Mouse (Mus musculus) adrenal gland, postnatal 25 days (tissue): ENCODE results near the gene Fip1l1. TPM values are rescaled to one million over a fixed set of nuclear protein-coding genes. Genes with fewer than 3 reads are reported as not detected.

Experiments
- DNase-seq: peaks from one replicate; pipeline ENCODE4 v3.0.0; 2021; ENCODE audit warnings: mixed read lengths
- long read RNA-seq: library from polyadenylated mRNA; stranded (forward); transcript quantifications from one replicate; pipeline ENCODE4 v2.0.0, GENCODE M21; 2021
- total RNA-seq: library from RNA; stranded (reverse); gene quantifications from 2 replicates; pipeline ENCODE4 v1.2.3, GENCODE M21; 2021

Fip1l1 gene
- 68.7 and 70.2 TPM in 2 replicates for total RNA-seq
- long read RNA-seq, full-length matches to known transcripts: 39 of 57 reads
- long read RNA-seq, partial matches to known transcripts: 1 of 57 reads
- long read RNA-seq, other reads (novel, unspliced or antisense): 17 of 57 reads

DNA sequence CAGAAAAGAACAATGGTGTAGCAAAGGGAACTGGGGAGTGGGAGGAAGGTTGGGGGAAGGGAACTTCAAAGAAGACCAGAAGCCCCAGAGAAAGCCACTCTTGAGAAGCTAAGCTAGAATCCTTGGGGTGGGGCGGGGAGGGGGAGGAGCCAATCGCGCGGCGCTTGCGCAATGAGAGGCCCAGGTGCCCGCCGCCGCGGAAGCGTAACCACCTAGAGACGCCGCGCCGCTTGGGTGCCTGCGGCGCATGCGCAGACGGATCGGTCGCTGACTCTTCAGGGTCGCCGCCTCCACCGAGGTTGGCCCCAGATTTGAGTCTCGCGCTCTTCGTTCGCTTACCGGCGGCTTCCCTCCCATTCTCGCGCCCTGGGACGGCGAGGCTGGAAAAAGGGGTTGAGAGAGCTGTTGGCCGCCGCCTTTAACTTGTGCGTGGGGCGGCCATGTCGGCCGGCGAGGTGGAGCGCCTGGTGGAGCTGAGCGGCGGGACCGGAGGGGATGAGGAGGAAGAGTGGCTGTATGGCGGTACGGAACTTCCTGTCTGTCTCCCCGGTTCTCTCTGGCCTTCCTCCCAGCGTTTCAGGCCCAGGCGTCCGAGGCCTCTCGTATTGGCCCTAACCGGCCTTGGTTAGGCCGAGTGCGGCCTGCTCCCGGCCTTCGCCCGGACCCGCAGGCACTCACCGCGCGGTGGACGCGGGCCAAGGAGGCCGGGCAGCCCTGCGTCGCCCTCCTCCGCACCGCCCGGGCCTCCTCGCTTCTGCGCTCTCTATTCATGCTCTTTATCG is at the start of gene Fip1l1:
Gene Fip1l1 (plus strand): TSS at position 210 of the 782 bp plus-strand sequence.
- peak; percentile 94 for DNase-seq

DNA sequence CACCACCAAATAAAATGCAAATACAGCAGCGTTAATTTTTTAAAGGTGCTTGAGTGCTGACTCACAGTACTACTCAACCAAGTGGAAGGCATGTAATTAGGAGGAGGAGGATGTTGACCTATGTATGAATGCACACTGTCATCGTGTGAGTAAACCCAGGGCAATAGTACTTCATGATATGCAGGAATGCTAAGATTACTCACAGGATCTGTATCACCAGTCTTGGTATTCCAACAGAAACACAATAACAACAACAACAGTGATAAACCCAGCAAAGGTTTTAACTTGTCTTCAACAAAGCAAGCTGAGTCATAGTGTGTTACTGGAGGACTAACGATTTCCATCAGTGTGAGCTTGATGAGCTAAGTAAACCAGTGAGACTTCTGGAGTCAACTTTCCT is 42.5 kb upstream of the Fip1l1 start:
- DNase-seq: no peak

DNA sequence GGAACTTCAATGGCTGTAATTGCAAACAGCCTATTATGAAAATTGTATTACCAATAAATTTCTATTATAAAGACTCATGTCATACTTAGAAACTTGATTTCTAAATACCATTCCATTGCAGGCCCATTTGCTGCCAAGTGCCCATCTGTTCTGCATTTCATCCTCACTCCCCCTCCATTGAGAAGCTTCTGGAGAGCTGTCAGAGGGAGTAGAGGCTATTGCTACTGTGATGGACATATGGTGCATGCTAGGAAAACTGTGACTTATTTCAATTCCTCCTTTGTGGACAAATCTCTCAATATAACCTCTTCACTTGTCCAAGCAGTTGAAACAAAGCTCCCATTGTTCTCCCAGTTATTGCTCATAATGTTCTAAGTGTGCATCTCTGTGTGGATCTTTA is 23.6 kb upstream of the Fip1l1 start:
- no peak for DNase-seq

DNA sequence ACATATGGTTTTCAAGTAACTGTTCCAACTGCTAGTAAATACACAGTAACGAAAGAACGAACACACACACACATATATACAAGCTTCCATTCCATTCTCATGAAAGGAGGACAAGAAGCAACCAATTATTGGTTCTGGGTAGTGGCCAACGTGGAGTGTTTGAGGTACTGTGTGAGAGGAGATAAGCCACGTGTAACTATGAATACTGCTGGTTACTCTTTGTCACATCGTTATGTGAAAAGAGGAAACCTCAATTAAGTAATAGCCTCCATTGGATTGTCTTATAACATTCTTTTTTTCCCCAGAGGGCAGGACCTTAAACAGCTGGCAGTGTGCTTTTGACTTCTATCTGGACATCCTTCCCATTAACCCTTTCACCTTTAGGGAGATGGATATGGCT is 8.2 kb upstream of the Fip1l1 start:
- DNase-seq: no peak

DNA sequence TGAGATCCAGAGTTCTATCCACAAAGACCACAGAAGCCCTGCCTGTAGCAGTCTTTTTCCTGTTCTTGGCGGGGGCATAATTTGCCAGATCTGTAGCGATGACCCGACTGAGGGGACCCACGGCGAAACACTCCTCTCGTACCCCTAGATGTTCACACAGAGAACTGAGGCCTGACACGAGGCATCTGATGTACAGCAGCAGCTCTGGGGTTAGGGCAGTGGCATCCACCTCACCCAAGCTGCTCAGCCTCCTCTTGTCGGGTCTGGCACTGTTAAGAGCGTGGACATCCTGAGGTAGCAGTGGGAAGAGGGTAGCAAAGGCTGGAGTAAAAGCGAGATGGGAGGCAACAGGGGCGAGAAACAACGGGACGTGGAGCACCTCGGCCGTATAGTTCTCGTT is 4.5 kb upstream of the Fip1l1 start:
- no peak for DNase-seq

DNA sequence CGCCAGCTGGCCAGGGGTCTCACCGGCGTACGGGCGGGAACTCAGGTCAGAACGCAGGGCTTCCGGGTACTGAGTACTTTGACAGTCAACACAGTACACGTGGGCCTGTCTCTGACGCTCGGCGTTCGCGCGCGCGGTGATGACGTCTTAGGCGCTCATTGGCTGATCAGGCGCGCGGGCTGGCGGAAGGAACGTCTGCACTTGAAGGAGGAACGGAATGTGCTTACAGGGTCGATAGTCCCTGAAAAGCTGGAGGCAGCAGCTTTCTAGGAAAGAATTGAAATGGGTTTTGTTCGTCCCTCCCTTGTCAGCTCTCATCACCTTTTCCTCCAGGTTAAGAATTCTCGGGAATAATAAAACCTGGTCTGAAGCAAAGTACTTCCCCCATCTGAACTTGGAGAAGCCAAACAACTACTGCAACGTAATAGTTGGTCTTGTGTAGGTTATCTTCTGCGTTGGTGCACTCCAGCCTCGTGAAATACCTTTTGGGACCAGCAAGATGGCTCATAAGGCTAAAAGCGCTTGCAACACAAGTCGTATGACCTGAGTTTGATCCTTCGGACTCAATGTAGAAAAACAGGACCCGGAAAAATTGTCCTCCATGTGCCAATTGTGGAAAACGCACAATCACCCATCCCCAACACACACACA is 3.5 kb upstream of the Fip1l1 start, which contains the start of gene Scfd2:
Gene Scfd2 (minus strand): TSS at position 130 of the 651 bp plus-strand sequence.
- peak; percentile 96 for DNase-seq

DNA sequence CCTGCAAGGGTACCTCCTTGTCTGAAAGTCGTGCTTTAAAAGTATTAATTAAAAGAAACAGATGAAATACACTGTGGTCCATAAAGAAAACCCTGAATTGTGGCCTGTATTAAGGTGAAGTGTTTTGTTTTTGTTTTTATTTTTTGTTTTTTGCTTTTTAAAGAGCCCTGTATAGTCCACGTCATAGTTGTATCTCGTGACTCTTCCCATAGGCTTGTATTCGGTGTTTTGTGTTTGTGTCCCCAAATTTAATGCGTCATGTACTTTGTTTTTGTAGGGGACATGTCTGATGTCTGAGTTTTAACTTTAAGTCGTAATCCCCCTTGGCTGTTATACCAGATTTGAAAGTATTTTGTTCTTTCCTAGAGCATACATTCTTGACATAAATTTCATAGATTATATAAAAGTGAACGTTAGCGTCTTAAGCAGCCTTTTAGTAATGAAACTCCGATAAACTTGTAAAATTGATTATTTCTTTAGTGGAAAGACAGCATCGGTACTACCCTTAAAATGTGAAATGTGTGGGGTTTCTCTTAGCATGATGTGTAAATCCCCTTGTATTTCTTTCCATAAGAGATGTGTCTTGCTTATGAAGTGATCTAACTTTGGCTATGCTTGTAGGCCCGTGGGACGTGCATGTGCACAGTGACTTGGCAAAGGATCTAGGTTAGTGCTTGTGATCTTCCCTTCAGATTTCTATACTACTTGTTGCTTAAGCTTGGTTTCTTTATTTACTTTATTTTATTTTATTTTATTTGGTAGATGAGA is 1.1 kb downstream of the Fip1l1 start:
- DNase-seq: no peak

DNA sequence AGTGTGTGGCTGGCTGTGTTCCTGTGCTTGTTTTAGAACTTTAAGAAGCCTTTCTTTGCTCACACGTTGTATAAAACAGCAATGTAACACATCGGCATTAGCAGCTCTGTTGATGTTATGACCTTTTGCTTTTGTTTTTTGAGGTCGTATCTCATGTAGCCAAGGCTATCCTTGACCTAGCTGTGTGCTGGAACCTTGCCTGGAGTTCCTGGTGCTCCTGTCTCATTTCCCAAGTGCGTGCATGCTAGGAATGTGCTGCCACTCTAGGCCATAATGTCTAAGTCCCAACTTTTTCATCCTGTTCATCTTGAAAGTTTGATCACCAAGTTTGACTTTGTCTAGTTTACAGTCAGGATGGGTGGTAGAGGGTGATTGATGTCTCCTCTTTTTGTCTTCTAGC is 10.4 kb downstream of the Fip1l1 start:
- no peak for DNase-seq

DNA sequence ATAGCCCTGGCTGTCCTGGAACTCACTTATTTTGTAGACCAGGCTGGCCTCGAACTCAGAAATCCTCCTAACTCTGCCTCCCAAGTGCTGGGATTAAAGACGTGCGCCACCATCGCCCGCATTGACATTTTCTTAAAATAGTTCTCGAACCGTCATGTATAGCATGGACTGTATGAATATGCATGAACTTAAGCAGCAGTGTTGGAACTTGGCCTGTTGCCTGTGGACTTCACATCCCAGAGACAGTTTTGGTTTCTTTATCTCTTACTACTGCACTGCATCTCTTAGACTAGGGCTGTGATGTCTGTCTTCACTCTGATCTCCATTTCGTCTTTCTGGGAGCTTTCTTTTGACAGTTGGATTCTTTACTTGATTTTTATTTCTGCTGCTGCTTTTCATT is 14.3 kb downstream of the Fip1l1 start:
- DNase-seq: no peak

DNA sequence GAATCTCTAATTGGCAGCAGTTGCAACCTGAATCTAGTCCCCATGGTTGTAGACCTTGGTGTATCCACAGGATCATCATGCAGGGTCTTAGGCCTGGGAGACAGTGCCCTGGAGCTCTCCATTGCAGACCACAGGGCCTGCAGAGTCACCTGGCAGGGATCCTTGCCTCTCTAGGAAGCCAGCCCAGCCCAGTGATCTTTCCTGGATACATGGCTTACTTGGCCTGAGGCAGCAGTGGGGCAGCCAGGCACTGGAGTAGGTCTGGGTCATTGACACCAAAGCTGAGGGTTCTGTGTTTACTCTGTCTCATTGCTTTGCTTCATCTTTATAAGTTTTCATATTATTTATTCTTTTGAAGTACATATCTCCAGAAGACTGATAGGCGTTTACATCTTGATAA is 25.9 kb downstream of the Fip1l1 start:
- peak; percentile 11 for DNase-seq

DNA sequence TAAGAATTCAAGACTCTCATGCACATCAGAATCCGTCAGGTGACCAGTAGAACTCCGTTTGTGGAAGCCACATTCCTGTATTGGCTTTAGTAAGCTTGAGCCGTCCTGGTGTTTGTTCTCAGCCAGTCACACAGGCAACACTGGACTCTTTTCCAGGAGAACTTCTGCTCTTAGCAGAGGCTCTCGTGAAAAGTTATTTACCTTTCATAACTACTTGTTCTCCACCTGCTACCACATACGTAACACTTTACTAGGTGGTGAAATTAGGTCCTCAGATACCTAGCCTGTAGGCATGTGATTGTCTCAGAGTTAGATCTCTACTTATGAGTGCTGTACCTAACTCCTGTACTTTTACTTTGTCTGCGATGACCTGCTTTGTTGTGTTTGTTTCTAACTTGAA is 36.5 kb downstream of the Fip1l1 start:
- DNase-seq: no peak

DNA sequence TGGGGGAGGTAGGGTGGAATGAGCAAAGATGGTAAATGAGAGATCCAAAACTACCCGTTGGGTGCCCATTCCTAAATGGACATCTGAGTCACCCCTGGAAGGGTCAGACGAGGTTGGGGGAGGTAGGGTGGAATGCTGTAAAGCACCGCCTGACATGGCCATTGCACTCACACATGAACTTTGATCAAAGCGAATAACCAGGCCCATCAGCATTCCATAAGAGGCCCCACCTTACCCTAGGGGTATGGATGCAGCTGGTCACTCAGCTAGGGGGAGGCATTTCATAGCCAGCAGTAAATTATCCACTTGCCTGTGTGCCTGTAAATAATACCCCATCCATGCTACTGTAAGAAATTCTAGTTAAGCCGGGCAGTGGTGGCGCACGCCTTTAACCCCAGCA is 53.9 kb downstream of the Fip1l1 start:
- DNase-seq: no peak

DNA sequence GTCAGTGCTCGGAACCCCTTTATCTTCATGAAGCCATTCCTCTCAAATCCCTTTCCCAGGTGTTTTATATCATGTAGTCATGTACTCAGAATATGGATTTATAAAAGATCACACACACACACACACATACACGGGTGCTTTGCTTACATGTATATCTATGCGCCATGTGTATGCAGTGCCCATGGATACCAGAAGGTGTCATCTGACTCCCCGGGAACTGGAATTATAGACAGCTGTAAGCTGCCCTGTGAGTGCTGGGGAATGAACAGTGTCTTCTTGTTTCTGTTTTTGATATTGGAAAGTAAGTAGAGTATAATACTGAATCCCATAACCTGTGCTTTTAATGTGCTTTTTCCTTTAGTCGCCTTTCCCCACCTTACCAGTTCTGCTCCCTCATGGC is 56.2 kb downstream of the Fip1l1 start:
- DNase-seq: no peak

DNA sequence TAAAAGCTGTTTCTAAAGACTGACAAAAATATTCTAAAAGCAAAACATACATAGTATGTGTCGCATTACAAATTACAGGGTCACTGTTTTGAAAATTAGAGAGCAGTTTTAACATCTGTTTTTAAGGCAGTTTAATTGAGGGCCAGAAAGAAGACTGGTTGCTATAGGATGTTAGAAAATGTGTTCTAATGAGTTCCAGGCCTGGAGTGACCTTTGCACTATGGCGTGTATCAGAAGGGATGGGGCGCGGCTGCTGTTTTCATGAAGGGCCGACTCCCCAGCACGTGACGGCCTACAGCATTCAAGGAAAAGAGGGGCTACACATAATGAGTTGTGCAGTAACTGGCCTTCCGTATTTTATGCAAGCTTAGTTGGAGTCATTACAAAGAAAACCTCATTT is 57.9 kb downstream of the Fip1l1 start:
- DNase-seq: no peak

DNA sequence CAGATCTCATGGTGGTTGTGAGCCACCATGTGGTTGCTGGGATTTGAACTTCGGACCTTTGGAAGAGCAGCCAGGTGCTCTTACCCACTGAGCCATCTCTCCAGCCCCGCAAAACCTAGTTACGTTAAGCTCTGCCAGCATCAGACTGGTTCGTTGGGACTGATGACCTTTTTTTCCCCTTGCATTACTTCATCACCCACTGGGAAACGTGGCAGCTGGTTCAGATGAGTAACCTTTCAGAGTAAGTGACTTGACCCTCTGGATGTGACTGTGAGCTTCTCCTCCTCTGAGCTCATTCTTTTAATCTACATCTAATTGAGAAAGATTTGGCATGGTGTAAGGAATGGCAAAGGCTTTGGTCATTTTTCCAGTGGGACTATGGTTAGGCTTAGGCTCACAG is 64.8 kb downstream of the Fip1l1 start:
- no peak for DNase-seq

DNA sequence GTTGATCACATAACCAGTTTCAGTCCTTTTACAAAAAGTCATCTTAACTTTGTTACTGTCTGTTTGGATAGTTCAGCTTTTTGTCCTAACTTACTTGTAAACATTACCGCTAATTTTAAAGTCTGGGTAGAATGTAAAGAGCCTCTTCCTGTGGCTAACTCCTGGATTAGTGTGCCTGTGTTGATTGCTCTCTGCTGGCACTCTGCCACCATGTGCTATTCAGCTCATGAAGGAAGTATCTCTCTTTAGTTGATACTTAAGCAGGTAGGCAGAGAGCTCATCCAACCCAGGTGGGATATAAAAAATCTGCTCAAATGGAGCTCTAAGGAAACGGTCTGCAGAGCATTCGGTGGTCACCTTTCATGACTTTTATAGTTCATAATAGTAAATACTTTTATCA is 65.9 kb downstream of the Fip1l1 start:
- DNase-seq: no peak

DNA sequence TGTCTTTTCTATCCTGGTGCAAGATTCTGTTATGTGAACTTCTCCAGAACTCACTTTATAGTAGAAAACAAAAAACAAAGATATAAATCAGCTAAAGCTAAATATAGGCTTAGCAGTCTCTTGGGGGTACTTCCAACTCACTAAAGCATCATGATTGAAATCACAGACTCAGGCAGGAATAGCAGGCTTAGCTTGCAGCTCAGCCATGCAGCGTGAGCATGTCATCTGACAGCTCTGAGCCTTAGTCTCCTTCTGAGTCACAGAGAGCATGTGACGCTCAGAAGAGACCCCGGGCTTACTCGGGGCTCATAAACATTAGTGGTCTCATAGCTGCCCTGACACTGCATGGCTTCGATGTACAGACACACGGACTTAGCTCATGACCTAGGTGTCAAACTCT is 66.7 kb downstream of the Fip1l1 start:
- no peak for DNase-seq

DNA sequence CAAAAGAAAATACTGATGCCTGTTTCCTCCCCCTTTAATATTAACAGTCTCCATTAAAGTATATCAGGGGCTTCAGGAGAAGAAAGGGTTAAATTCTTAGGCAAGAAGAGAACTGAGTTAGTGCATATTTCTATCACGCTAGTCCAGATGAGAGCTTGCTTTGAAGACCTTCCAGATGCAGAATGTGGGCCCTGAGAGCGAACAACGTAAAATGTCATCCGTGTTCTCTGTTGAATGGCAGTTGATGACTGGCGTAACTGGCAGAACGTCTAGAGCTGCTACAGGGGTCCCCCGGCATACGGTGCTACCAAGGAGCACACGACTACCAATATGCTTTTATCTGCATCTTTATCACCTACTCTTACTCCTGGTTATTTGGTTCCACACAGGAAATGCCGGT is 67.1 kb downstream of the Fip1l1 start:
- no peak for DNase-seq

DNA sequence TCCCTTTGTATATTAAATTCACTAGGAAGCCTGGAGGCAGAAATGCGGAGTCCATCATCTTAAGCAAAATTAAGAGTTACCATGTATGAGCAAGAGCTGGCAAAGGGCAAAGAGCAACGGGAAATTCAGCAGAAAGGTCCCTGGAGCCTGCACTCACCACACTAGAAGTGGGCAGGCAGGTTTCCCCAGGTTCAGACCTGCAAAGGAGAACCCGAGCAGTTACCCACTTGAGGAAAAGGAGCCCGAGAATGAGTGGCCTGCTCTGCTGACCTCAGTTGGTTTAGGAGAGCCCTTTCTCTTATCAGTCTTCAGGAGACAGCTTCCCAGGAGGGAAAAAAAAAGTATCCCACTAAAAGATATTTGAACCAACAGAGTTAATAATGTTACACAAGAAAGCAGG is 68.1 kb downstream of the Fip1l1 start:
- DNase-seq: no peak

DNA sequence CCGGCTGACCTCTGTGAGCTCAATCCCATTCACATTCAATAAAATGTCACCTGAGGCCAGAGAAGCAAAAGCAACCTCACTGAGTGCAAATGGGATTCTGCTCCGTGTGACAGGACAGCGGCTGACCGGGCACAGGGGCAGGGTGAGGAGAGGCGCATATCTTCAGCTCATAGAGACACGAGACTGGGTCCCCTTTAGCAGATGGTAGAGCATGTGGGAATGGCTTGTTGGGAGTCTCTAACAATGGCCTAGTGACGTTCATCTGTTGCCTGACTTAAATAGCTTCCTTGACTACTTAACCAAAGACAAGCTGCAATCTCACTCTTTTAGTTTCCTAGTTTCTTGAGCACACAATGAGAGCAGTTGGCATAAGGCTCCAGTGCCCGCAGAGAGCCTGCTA is 71.0 kb downstream of the Fip1l1 start:
- no peak for DNase-seq

DNA sequence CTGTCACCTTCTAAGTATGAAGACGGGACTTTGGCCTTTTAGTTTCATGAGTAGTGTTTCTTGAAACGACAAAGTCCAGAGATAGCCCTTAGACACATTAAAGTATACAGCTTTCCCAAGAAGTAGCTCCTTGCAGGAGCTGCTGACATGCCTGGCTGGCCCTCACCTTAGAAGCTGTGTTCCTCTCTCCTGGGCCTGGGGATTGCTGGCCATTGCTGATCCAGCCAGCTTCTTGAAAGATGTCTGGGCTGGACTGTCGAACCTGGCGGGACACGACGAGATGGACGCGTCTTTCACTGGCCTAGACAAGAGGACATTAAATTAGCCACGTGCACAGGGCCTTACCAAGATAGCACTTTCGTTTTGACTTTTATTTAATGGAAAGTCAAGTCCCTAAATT is 75.3 kb downstream of the Fip1l1 start:
- no peak for DNase-seq

DNA sequence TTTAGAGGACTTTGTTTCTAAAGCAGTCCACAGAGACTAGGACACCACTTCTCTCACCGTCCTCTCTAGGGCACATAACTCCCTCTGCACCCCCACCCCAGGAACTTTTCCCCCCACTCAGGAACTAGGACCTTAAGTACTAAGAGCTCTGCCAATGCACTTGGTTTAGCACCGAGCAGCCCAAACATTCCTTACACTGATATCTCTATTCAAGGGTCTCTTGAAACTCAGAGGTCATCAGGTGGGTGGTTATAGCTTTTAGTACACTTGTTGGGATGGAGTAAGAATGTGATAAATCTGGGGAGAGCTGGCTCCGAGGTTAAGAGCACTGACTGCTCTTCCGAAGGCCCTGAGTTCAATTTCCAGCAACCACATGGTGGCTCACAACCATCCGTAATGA is 77.5 kb downstream of the Fip1l1 start:
- no peak for DNase-seq
